7 mouse cellular contexts compared by ENCODE assay signal in genomic region chr8:105966692-105967311, GRCm38 (mm10). TPM values are rescaled to one million over a fixed set of nuclear protein-coding genes. Genes with fewer than 3 reads are reported as not detected.
DNase-seq lines count a peak whose midpoint lies in the region; ATAC-seq lines count a peak whose summit lies in the region.

No protein-coding gene starts in this region.

- no peak overlapping the region for H3K9ac ChIP-seq in forebrain, embryonic 11.5 days (ENCODE audit: low read length)
- peak overlapping the region; percentile 8; the same call in 1 of the 2 replicates for H3K9ac ChIP-seq in intestine, embryonic 14.5 days (ENCODE audit: low read length)

- WGBS in forebrain, embryonic 11.5 days = 9% methylated on average over 19 of the region's 19 CpGs
- 10% methylated on average over 19 of the region's 19 CpGs for WGBS in intestine, embryonic 14.5 days

- H3K36me3 ChIP-seq in forebrain, embryonic 11.5 days (ENCODE audit: control insufficient read depth, insufficient read depth, low read length) = no peaks in the 10 kb centered on the region
- H3K36me3 ChIP-seq in intestine, embryonic 14.5 days (ENCODE audit: control insufficient read depth, insufficient read depth, low read length) = no peaks in the 10 kb centered on the region

- H3K4me3 ChIP-seq in forebrain, embryonic 11.5 days (ENCODE audit: low read depth, low read length) = no peak overlapping the region
- H3K4me3 ChIP-seq in intestine, embryonic 14.5 days (ENCODE audit: low read depth, low read length) = peak overlapping the region; percentile 78

- H3K9me3 ChIP-seq in forebrain, embryonic 11.5 days (ENCODE audit: control insufficient read depth, low read length) = no peaks in the 10 kb centered on the region
- no peaks in the 10 kb centered on the region for H3K9me3 ChIP-seq in intestine, embryonic 14.5 days (ENCODE audit: control insufficient read depth, low read length)

- H3K4me2 ChIP-seq in forebrain, embryonic 11.5 days (ENCODE audit: low read depth, low read length, severe bottlenecking) = peak overlapping the region; percentile 82; the same call in 1 of the 2 replicates
- H3K4me2 ChIP-seq in intestine, embryonic 14.5 days (ENCODE audit: low read length) = peak overlapping the region; percentile 66

- ATAC-seq in forebrain, embryonic 11.5 days (replicated peaks; ENCODE audit: low FRiP score) = no peak
- ATAC-seq in intestine, embryonic 14.5 days (replicated peaks; ENCODE audit: low FRiP score, low TSS enrichment, low read depth) = no peak
- ATAC-seq in megakaryocyte-erythroid progenitor cell, adult 5-6 weeks (replicated peaks; ENCODE audit: low FRiP score, low TSS enrichment, poor library complexity, severe bottlenecking) = peak; percentile 76

- DNase-seq in CD4-positive helper T cell, adult 2 months (ENCODE audit: low read depth, low spot score) = peak; percentile 18
- peak; percentile 95 for DNase-seq in ES-CJ7 (ENCODE audit: low read depth, low spot score)
- peak; percentile 60 for DNase-seq in forebrain, embryonic 11.5 days (ENCODE audit: low spot score)
- DNase-seq in intestine, embryonic 14.5 days (ENCODE audit: low spot score) = peak; percentile 72
- peak; percentile 65 for DNase-seq in thymus, postnatal 14 days
- DNase-seq in right cerebral cortex, postnatal 36 days (ENCODE audit: low spot score in 2 of 2) = no peak

- H3K4me1 ChIP-seq in forebrain, embryonic 11.5 days (replicated peaks; ENCODE audit: control insufficient read depth, insufficient read depth, low read length) = 0 out of 2 replicates have a peak, but pooled peaks cover 6% of the 10 kb centered on the region
- peaks cover 18% of the 10 kb centered on the region for H3K4me1 ChIP-seq in intestine, embryonic 14.5 days (replicated peaks; ENCODE audit: control insufficient read depth, insufficient read depth, low read length)

- H3K27ac ChIP-seq in forebrain, embryonic 11.5 days (ENCODE audit: low read depth, low read length) = no peak overlapping the region
- peak overlapping the region; percentile 51 for H3K27ac ChIP-seq in intestine, embryonic 14.5 days (ENCODE audit: low read depth)

- peaks cover 19% of the 10 kb centered on the region for H3K27me3 ChIP-seq in forebrain, embryonic 11.5 days (ENCODE audit: control insufficient read depth, insufficient read depth, low read length)
- H3K27me3 ChIP-seq in intestine, embryonic 14.5 days (replicated peaks; ENCODE audit: control insufficient read depth, insufficient read depth, low read length) = no peaks in the 10 kb centered on the region

RNA-seq across cellular contexts. Expression of gene Slc12a4, which starts 0.9 kb away (rescaled TPM):
- polyA plus RNA-seq in forebrain, embryonic 11.5 days (2014; fragmentation: Nextera tagmentation; extraction: Ambion mirVana) = 10.6 and 11.4 TPM in 2 replicates
- polyA plus RNA-seq in intestine, embryonic 14.5 days (2014; fragmentation: Nextera tagmentation; extraction: Ambion mirVana) = 27.8 and 28.6 TPM in 2 replicates
- 11.4 and 14.2 TPM in 2 replicates for total RNA-seq in megakaryocyte-erythroid progenitor cell, adult 5-6 weeks (2014; fragmentation: Nextera tagmentation)
- total RNA-seq in megakaryocyte-erythroid progenitor cell, adult 5-6 weeks (2017) = 4.7 and 10.5 TPM in 2 replicates

RNA-seq across cellular contexts. Expression of gene Dpep3, which starts 12.4 kb away (rescaled TPM):
- polyA plus RNA-seq in forebrain, embryonic 11.5 days (2014; fragmentation: Nextera tagmentation; extraction: Ambion mirVana) = not detected in 2 replicates
- polyA plus RNA-seq in intestine, embryonic 14.5 days (2014; fragmentation: Nextera tagmentation; extraction: Ambion mirVana) = not detected in 2 replicates
- not detected in 2 replicates for total RNA-seq in megakaryocyte-erythroid progenitor cell, adult 5-6 weeks (2014; fragmentation: Nextera tagmentation)
- not detected in 2 replicates for total RNA-seq in megakaryocyte-erythroid progenitor cell, adult 5-6 weeks (2017)

RNA-seq across cellular contexts. Expression of gene Lcat, which starts 23.6 kb away (rescaled TPM):
- 0.55 and 0.60 TPM in 2 replicates for polyA plus RNA-seq in forebrain, embryonic 11.5 days (2014; fragmentation: Nextera tagmentation; extraction: Ambion mirVana)
- polyA plus RNA-seq in intestine, embryonic 14.5 days (2014; fragmentation: Nextera tagmentation; extraction: Ambion mirVana) = 1.2 and 1.4 TPM in 2 replicates
- total RNA-seq in megakaryocyte-erythroid progenitor cell, adult 5-6 weeks (2014; fragmentation: Nextera tagmentation) = 3.7 and 4.6 TPM in 2 replicates
- 1.5 TPM in 1 of 2 replicates, not detected in the other for total RNA-seq in megakaryocyte-erythroid progenitor cell, adult 5-6 weeks (2017)

RNA-seq across cellular contexts. Expression of gene Dus2, which starts 24.3 kb away (rescaled TPM):
- 16.5 and 20.7 TPM in 2 replicates for polyA plus RNA-seq in forebrain, embryonic 11.5 days (2014; fragmentation: Nextera tagmentation; extraction: Ambion mirVana)
- 18.3 and 18.7 TPM in 2 replicates for polyA plus RNA-seq in intestine, embryonic 14.5 days (2014; fragmentation: Nextera tagmentation; extraction: Ambion mirVana)
- 23.0 and 28.9 TPM in 2 replicates for total RNA-seq in megakaryocyte-erythroid progenitor cell, adult 5-6 weeks (2014; fragmentation: Nextera tagmentation)
- total RNA-seq in megakaryocyte-erythroid progenitor cell, adult 5-6 weeks (2017) = 13.8 and 22.5 TPM in 2 replicates

RNA-seq across cellular contexts. Expression of gene Psmb10, which starts 28.6 kb away (rescaled TPM):
- polyA plus RNA-seq in forebrain, embryonic 11.5 days (2014; fragmentation: Nextera tagmentation; extraction: Ambion mirVana) = 20.9 and 21.5 TPM in 2 replicates
- 64.2 and 64.8 TPM in 2 replicates for polyA plus RNA-seq in intestine, embryonic 14.5 days (2014; fragmentation: Nextera tagmentation; extraction: Ambion mirVana)
- 93.9 and 150 TPM in 2 replicates for total RNA-seq in megakaryocyte-erythroid progenitor cell, adult 5-6 weeks (2014; fragmentation: Nextera tagmentation)
- total RNA-seq in megakaryocyte-erythroid progenitor cell, adult 5-6 weeks (2017) = 29.5 and 38.9 TPM in 2 replicates

Comparison
In these comparisons a context has a peak if more than half of its experiments do, and no peak if none do; other contexts are left out.
1. DNase-seq: peak in CD4-positive helper T cell, adult 2 months (single experiment), ES-CJ7 (single experiment), forebrain, embryonic 11.5 days (single experiment), intestine, embryonic 14.5 days (single experiment) and thymus, postnatal 14 days (single experiment); none in right cerebral cortex, postnatal 36 days (0 of 2).